Mouse (Mus musculus) embryonic facial prominence, embryonic 15.5 days (tissue): ENCODE results near the gene Ubxn11. TPM values are rescaled to one million over a fixed set of nuclear protein-coding genes. Genes with fewer than 3 reads are reported as not detected.

Experiments used
- ATAC-seq: fragments of 200-750 bp; cut with Nextera tagmentation; 2 replicates; pipeline ENCODE4 v1.8.0; 2017; ENCODE audit warnings: low read depth, moderate TSS enrichment; ENCODE audit not compliant: insufficient number of reproducible peaks, low FRiP score, low TSS enrichment
- H3K27ac ChIP-seq: fragments of 300-500 bp; sonication (generic); replicated peaks from 2 replicates; pipeline ENCODE4 v1.5.1; 2015; ENCODE audit warnings: mild to moderate bottlenecking, inconsistent platforms
- H3K27me3 ChIP-seq: fragments of 300-500 bp; sonication (generic); 2 replicates; pipeline ENCODE4 v1.6.1; 2015; ENCODE audit warnings: inconsistent platforms
- H3K36me3 ChIP-seq: fragments of 300-500 bp; sonication (generic); 2 replicates; pipeline ENCODE4 v1.6.1; 2015; ENCODE audit warnings: mild to moderate bottlenecking, inconsistent platforms
- H3K4me1 ChIP-seq: fragments of 300-500 bp; sonication (generic); 2 replicates; pipeline ENCODE4 v1.6.1; 2015; ENCODE audit warnings: inconsistent platforms
- H3K4me2 ChIP-seq: fragments of 300-500 bp; sonication (generic); replicated peaks from 2 replicates; pipeline ENCODE4 v1.6.1; 2015; ENCODE audit warnings: mild to moderate bottlenecking, inconsistent platforms
- H3K4me3 ChIP-seq: fragments of 300-500 bp; sonication (generic); replicated peaks from 2 replicates; pipeline ENCODE4 v1.5.1; 2015; ENCODE audit warnings: mild to moderate bottlenecking, inconsistent platforms
- H3K9ac ChIP-seq: fragments of 300-500 bp; sonication (generic); 2 replicates; pipeline ENCODE4 v1.6.1; 2015; ENCODE audit warnings: inconsistent platforms
- H3K9me3 ChIP-seq: fragments of 300-500 bp; sonication (generic); replicated peaks from 2 replicates; pipeline ENCODE4 v1.6.1; 2016; ENCODE audit warnings: inconsistent platforms
- WGBS: fragments of 180-500 bp; shearing (Covaris S2); methylation state at CpG from one replicate; pipeline ENCODE4 v1.1.7; 2015; 5-methylcytosine and 5-hydroxymethylcytosine counted together
- polyA plus RNA-seq: library from polyadenylated mRNA; unstranded; fragments of >200 nt; fragmentation: Nextera tagmentation; extraction: Ambion mirVana; gene quantifications from 2 replicates; pipeline ENCODE4 v1.2.1, GENCODE M21; 2015

Ubxn11 gene
- polyA plus RNA-seq, 1 experiment from 2014 or later, result 23.7 TPM

DNA sequence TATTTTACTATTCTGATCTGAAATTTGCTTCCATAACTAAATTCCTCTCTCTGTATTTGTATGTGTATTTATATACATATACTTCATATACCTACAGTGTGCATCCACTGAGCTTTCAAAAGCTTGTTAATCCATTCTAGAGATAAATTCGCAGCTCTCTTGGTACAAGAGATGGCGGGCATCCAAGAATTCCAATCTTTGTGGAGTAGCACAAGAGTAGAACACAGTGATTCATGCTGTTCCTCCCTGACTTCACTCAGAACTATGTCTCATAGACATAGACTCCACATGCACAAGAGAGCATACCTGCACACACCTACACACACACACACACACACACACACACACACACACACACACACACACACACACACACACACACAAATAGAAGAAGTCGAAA lies 70.0 kb downstream of the Ubxn11 start:
- Histone ChIP-seq H3K27ac (no peak overlapping the region), H3K4me2 (no peak overlapping the region), H3K9me3 (no peaks in the 10 kb centered on the region), H3K4me3 (no peak overlapping the region), H3K27me3 (no peaks in the 10 kb centered on the region), H3K4me1 (no peaks in the 10 kb centered on the region), H3K36me3 (0 out of 2 replicates have a peak, but pooled peaks cover 4% of the 10 kb centered on the region), H3K9ac (no peak overlapping the region)
- WGBS, result 79% methylated on average over 3 of the region's 3 CpGs
- ATAC-seq, result no peak

Other genes with a start within 250 kb of the Ubxn11 start
- 37.3 and 38.5 TPM in 2 replicates for gene Rps6ka1, start 214.8 kb upstream of the Ubxn11 start, polyA plus RNA-seq
- gene Hmgn2, start 133.9 kb upstream of the Ubxn11 start, polyA plus RNA-seq, result 1,934 and 1,961 TPM in 2 replicates
- 44.2 and 44.5 TPM in 2 replicates for gene Dhdds, start 101.7 kb upstream of the Ubxn11 start, polyA plus RNA-seq
- gene Lin28a, start 83.7 kb upstream of the Ubxn11 start, polyA plus RNA-seq, result not detected in 2 replicates
- not detected in 2 replicates for gene Zfp683, start 48.7 kb upstream of the Ubxn11 start, polyA plus RNA-seq
- gene Crybg2, start 41.8 kb upstream of the Ubxn11 start, polyA plus RNA-seq, result 12.4 and 16.7 TPM in 2 replicates
- 17.1 and 17.9 TPM in 2 replicates for gene Cd52, start 7.5 kb upstream of the Ubxn11 start, polyA plus RNA-seq
- gene Sh3bgrl3, start 26.2 kb downstream of the Ubxn11 start, polyA plus RNA-seq, result 470 and 490 TPM in 2 replicates
- 37.4 and 41.8 TPM in 2 replicates for gene Cep85, start 84.5 kb downstream of the Ubxn11 start, polyA plus RNA-seq
- gene Gm7534, start 100.4 kb downstream of the Ubxn11 start, polyA plus RNA-seq, result 0.07 and 0.20 TPM in 2 replicates
- 0.19 TPM in 1 of 2 replicates, not detected in the other for gene Catsper4, start 124.8 kb downstream of the Ubxn11 start, polyA plus RNA-seq
- gene Cnksr1, start 135.8 kb downstream of the Ubxn11 start, polyA plus RNA-seq, result 6.1 and 6.7 TPM in 2 replicates
- gene E130218I03Rik, start 141.1 kb downstream of the Ubxn11 start, polyA plus RNA-seq, result 0.30 and 0.33 TPM in 2 replicates
- gene Zfp593, start 143.0 kb downstream of the Ubxn11 start, polyA plus RNA-seq, result 16.8 and 17.2 TPM in 2 replicates
- not detected in 2 replicates for gene Gm30191, start 144.4 kb downstream of the Ubxn11 start, polyA plus RNA-seq
- gene Grrp1, start 151.5 kb downstream of the Ubxn11 start, polyA plus RNA-seq, result 6.7 and 6.8 TPM in 2 replicates
- gene Pdik1l, start 185.3 kb downstream of the Ubxn11 start, polyA plus RNA-seq, result 17.6 and 19.5 TPM in 2 replicates
- gene Trim63, start 212.6 kb downstream of the Ubxn11 start, polyA plus RNA-seq, result 6.3 and 9.4 TPM in 2 replicates
- gene Slc30a2, start 240.6 kb downstream of the Ubxn11 start, polyA plus RNA-seq, result 1.6 and 2.3 TPM in 2 replicates